Mouse (Mus musculus) neural tube, embryonic 10.5 days (tissue): ENCODE data around the gene D430041D05Rik.
A peak's percentile ranks its signal among the peaks of the same experiment; 100 is the strongest.

Source experiments
- DNase-seq: peaks from one replicate; pipeline ENCODE4 v3.0.0-alpha.2; 2017; ENCODE audit warnings: low spot score; ENCODE audit errors: extremely low spot score

D430041D05Rik gene

DNA sequence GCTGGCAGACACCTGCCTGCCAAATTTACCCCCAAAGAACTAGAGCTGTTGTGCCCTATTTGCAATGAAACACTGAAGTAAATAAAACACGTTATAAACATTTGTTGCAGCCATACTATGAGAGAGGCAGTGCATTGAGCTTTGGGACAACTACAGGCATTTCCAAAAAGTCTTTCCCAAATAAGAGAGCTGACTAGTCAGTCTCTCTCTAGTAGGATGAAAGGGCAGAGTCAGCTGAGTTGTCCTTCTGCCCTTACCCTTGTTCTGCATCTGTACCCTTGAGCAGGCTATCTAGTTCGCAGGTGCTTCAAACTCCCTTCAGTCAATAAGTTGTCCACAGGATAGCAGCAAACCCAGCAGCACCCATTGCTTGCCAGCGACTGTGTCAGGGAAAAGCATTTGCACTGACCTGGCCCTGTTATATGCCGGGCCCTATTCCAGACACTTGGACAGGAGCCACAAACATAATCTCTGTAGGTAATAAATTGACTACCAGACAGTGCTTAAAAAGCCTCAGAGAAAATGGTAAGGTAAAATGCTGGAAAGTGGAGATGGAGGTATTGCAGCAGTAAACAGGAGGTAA is at the start of gene D430041D05Rik:
Gene D430041D05Rik (minus strand): TSS at position 51 of the 583 bp plus-strand sequence.
- DNase-seq = no peak

DNA sequence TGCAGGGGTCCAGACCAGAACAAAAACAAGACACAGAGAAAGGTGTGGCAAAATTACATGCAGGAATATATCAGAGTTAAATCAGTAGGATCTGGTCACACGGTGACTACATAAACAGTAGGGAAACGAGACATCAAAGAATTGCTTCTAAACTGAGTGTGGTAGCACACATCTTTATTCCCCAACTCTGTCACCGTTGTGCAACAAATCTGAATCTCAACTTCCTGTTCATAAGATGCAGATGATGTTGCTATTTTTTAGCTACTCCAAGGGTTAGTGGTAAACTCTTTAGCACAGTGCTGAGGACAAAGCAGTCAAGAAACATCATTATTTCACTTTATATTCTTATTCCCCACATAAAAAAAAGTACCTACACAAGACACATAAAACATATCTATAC is 49.2 kb upstream of the D430041D05Rik start:
- no peak for DNase-seq

DNA sequence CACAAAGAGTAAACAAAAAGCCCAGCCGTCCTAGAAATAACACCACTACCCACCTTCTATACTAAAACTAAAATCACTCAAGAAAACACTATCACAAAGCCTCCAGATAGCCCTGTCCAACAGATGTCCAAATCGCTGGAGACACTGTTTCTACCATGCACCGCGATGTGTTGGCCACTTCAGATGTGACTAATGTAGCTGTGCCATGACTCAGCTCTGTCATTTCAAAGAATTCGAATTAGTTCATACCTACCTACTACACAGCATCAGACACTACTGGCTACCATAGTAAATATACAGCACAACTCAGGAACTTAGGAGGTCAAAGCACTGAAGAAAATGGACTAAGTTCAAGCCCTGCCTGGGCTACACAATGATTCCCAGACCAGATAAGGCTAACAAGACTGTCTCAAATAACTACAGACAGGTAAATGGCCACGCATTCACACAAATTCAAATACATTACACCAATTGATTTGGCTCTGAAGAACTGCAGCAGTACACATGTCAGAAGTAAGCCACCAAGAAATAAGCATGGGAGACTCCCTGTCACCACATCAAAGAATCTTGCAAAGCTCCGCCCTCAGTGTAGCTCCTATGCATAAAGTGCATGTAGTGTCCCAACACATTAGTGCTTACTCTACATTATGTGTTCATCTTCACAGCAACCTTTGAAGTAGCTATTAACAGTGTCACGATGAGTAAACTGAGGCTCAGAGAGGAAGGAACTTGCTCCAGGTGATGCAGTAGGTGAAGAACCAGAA is 47.9 kb upstream of the D430041D05Rik start:
- no peak for DNase-seq

DNA sequence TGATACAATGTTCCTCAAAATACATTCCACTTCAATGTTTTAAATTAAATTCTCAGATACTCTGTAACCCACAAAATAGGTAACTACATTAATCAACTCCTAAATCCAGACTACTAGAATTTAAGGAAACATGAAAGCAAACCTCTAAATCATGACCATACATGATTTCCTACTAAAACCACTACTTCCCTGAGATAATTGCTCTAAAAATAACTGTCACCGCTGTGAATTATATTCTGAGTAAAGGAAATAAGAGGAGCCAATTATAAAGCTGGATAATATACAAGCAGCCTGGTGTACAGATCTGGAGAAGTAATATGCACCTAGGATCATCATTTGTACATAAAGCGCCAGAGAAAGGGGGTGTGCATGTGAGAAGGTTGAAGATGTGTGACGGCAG is 46.3 kb upstream of the D430041D05Rik start:
- DNase-seq = no peak

DNA sequence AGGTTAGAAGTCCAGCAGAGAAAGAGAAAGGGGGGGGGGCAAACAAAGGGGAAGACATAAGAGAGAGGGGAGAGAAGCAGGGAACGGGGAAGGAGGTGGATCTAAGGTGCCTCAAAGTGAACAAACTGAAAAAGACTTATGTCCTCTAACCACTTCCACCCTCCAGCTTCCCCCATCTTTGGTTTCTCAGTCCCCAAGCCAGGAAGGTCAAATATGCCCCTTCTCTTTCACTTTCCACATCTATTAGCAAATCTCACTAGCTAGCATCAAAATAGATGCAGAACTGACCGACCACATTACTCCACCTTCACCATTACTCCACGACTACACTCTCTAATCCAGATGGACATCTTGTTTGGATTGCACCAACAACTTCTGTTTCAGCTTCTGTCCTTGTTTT is 39.9 kb upstream of the D430041D05Rik start:
- DNase-seq = no peak

DNA sequence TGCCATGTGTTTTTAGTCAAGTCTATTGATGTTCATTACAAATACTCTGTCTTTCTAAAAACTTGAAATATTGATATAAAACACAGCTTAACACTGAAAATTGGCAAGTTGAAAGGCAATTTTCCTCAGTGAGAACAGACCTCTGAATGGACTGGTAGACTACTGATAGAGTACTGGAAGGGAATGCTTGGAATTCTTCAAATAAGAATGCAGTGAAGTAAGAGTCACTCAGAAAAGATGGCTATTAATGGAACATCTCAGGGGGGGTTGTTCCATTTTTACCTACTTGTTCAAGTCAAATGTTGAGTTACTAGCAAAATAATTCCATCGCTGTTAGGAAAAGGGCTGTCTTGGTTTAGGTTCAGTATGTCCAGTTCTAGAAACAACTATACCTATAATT is 38.4 kb upstream of the D430041D05Rik start:
- no peak for DNase-seq

DNA sequence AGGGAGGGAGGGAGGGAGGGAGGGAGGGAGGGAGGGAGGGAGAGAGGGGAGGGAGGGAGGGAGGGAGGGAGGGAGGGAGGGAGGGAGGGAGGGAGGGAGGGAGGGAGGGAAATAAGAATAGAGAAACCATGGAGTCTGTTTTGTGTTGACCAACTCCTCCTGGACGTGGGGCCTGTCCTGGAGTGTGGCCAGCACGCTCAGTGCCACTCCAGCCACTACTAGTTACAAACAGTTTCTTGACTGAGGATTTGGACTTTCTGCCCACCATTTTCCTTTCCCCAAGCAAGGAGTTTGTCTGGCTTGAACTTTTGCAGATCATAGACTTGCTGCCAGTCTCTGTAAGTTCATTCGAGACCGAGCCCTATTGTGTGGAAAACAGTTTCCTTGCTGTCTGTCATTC is 37.4 kb upstream of the D430041D05Rik start:
- no peak for DNase-seq

DNA sequence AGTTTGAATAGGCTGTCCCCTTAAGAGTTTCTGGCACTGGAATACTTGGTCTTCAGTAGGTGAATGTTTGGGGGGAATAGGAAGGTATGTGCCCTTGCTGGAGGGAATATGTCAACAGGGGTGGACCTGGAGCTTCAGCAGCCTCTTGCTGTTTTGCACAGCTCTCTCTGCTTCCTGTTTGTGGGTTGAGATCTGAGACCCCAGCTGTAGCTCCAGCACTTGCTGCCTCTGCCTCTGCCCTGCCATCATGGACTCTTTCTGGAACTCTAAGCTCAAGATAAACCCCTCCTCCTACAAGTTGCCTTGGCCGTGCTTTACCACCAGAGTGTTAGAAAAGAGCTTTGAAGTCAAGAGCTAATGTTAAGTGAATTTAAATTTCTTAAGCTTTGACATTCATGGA is 35.2 kb upstream of the D430041D05Rik start:
- no peak for DNase-seq

DNA sequence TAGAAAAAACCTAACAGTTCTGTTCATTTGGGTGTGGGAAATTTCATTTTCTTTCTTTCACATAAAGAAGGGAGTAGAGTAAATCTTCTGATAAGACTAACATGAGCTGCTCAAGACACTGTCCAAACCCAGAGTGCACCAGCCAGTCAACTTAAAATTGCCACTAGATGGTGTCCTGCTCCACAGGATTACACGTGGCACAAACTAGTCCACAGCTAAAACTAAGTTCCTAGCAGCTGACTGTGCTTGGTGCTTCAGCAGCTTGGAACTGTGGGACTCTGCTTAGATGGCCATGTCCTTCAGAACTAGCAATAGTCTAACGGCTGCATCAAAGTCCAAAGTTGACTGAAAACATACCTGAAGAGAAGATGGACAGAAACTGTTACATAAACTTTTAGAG is 34.0 kb upstream of the D430041D05Rik start:
- DNase-seq = peak; percentile 20

DNA sequence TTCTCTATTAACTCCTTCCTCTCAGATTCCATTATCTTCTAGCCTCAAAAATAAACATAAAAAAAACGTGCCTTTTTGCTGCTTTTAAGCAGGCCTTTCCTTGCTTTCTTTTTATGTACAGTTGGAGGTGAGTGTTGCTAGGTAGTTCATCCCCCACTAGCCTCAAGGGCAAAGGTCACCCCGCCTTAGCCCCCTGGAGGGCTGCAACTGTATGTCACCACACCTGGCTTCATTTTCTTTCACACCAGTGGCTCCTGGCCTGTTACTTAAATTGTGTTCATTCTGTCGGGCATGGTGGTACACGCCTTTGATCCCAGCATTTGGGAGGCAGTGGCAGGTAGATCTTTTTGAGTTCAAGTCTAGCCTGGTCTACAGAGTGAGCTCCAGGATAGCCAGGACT is 31.5 kb upstream of the D430041D05Rik start:
- DNase-seq = no peak

DNA sequence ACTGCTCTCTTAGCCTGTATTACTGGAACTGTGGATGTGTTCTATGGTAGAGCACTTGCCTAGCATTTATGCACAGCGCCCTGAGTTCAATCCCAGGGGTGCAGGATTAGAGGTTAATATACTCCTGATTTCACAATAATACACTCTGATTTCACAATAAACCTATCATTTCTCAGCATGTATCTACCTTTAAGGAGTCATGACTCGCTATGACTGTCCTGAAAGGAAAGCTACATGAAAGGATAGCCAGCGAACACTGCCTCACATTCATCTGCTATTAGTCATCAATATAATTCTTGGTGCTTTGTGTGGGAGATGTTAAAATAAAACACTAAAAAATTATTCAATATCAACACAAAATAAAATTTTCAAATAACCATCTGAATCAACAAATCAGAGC is 25.4 kb upstream of the D430041D05Rik start:
- DNase-seq = no peak

DNA sequence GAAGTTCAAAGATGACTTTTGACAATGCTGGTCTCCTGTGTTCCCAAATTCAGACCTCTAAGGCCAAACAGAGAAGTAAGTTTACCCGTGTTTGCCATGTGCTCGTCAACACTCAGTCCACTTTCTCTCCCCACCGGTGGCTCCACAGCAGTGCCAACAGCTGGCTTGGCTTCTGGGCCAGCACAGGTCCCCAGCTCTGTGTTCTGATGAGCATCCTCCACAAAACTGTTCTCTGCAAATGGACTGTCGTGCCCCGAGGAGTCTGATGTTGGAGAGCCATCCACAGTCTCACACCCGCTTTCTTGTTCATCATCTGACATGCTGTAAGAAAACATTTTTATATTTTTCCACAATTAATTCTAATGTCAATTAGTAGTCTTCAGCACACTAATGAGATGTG is 20.3 kb upstream of the D430041D05Rik start:
- no peak for DNase-seq

DNA sequence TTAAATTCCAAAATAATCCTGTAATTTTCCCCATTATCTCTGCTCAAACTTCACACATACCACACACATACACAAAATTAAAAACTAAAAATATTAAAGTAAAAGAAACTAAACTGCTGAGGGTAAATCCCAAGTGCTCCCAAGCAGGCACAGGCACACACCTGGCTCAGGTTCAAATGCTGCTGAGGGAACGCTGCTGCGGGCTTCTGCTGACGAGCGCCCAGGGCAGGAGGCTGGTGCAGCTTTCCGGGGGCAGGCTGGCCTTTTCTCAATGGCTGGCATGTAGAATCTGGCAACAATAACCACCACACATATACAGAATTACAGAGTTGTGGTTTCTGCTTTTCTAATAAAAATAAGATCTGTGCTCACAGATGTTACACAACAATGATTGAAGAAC is 19.8 kb upstream of the D430041D05Rik start:
- DNase-seq = no peak

DNA sequence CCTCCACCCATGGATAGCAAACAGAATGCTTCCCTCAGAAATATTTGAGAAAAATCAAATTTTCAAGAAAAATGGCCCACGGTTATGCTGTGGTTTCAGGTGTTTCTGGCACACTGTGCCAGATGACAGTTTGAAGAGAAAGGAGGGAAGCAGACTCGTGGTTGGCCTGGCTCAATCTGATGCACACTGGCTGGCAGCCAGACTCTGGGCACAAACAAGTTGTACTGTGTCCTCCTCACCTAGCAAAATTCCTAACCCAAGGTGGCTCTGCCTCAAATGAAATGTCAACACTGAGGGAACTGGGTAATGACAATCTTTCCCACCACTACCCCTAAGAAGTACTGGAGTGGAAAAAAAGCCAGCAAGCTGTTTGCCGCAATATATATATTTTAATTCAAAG is 15.3 kb upstream of the D430041D05Rik start:
- DNase-seq = no peak

DNA sequence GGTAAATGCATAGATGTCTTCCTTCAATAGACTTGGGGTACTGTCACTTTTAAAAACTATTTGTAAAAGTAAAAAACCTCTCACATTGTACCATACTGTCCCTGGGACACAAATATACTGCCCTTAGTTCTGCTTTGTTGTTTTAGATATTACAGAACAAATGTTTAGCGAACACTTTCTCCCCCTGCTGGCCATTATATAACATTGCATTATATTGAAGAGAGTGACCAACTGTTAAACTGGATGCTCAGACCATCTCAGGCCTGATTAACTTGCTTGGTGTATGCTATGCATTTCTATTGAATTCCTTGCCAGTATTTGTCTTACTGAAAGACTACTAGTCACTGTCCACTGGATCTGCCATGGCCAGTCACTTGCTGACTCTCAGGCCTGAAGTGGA is 11.4 kb upstream of the D430041D05Rik start:
- no peak for DNase-seq

DNA sequence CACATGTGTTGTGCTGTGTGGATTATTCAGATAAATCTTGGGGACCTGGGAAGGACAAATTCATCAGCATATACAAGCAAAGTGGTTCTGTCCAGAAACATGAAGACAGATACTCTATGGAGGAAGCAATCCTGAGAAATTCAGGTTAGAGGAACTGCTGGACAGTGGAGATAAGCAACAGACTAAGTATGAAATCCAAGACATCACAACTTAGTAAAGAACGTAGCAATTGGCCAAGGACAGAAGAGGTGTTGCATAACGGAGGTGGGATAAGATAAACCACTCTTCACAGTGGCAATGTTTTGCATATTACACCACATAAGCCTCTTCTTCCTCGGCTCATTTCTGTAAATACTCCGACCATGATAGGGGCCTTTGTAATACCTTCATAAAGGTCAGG is 10.0 kb upstream of the D430041D05Rik start:
- no peak for DNase-seq

DNA sequence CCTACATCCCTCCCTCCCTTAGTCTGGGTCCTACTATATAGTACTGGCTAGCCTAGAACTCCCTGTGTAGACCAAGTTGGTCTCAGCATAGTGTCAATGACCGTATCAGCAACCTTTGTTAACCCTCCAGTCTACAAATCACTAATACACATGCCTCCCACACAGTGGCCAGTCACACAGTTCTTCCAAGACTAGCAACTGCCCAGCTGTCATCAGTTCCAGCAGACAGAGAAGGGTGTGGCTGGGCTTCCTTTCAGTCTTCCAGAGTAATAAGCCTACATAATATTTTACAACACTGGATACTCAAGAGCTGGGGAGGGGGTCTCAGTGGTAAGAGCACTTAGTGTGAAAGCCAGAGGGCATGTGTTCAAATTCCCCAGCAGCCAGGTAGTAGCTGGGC is 9.2 kb upstream of the D430041D05Rik start:
- no peak for DNase-seq

DNA sequence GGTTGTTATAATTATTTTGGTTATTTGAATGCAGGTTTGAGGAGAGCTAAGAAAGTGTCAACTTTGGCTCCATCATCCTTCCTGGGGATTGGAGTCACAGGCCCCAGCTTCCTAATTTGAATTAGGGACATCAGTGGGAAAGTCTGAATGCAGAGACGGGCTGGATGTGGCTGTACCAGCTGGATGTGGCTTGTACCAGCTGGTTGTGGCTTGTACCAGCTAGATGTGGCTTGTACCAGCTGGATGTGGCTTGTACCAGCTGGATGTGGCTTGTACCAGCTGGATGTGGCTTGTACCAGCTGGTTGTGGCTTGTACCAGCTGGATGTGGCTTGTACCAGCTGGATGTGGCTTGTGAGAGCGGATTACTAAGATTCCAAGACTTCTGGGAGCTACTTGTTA is 8.6 kb upstream of the D430041D05Rik start:
- no peak for DNase-seq

DNA sequence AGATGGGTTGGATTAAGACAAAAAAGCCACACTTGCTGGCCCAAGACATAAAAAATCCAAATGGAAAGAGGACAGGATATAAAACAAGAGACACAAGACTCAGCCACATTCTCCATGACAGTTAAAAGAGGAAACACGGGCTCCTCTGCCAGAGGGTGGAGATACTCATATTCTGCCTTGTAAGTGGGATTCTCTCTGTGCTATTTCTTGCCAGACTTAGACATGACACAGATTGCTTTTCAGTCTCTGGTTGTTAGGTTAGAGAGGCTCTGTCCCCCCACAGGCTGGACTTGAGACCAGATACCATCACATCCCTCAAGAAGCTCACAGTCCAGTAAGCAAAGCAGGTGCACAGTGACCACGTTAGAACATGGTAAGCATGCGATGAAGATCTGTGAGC is 2.2 kb upstream of the D430041D05Rik start:
- no peak for DNase-seq

DNA sequence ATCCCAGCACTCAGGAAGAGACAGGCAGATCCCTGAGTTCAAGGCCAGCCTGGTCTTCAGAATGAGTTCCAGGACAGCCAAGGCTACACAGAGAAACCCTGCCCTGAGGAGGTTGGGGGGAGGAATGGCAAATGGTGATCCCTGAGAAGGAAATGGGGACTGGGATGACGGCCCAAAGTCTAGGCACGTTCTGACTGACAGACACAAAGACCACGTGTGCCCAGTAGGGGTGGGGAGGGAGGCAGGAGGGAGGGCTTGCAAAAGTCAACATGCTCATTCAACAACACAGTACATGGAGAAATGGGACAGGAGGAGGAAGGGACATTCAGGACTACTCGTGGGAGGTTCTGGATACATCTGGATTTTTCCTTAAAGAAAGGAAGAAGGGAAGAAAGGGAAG is 1.7 kb upstream of the D430041D05Rik start:
- DNase-seq = no peak

DNA sequence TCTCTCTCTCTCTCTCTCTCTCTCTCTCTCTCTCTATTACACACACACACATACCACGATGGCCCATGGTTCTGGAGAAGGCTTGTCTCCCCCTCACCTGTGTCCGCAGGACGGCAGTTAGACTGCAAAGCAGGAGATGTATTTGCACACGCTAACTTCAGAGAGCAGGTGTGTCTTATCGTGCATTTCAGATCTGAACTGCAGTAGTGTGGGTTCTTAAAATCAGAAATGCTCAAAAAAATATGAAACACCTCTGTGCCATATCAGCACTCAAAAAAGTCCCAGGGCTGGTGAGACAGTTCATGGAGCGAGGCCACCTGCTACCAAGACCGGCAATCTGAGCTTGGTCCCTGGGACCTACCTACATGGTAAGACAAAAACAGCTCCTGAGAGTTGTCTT is 993 bp upstream of the D430041D05Rik start:
- DNase-seq = no peak

DNA sequence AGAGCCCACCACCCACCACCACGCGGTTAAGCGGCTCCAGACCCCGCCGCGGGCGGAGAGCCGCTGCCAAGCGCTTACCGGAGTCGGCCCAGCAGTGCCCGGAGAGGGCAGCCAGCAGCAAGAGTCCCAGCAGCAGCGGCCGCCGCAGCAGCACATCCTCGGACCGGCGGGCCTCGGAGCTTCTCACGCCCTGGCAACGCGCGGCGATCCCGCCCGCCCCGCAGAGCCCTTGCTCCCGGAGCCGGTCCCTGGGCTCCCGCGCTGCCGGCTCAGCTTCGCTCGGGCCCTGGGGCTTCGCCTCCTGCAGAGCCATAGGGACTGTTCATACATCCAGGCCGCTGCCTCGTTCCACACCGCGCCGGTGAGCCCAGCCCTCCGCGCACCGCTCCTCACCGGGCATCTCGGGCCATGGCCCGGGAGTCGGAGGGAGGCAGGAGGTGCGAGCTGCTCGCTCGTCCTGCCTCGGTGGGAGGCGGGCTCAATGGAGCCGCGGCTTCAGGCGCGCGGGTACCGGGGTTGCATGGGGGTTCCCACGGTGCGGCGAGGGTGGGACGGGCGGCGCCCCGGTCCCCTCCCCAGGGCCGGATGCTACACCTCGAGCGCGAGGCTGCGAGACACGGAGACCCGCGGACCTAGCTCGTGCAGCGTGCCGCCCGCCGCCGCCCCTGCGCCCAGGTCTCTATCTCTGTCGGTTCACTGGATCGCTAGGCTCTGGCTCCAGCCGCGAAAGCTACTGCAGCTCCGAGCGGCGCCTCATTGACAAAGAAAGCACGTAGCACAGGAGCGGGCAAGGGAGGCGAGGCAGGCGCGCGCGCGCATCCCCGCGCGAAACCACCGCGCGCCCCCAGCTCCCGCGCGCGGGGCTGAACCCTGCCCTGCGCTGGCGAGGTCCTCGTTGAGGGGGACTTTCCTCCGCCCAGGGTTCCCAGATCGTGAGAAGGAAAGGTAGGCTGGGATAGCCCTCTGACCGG is 677 bp downstream of the D430041D05Rik start:
- DNase-seq = peak; percentile 82
